Mouse (Mus musculus): Measurements from ENCODE around the gene Olfr981.

DNA sequence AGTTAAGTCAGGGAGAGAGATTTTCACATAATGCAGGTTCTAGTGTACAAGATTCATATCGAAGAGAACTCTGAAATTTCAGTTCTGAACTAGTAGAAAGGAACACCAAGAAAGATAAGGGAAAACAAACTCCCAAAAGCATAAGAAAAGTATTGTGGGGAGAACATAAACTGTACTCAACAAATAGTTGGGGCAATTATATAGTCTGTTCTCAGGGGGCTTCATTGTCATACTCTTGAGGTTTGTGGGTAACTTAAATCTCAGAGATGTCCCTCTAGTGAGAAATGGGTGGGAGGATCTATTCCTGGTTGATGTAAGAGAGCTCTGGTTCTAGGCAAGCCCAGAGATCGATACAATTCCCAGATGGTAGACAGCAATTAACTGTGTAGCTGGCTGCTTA, 52.3 kb downstream of the Olfr981 start, which contains the start of gene Olfr982:
- TF ChIP-seq CTCF (IDR thresholded peaks at IDR 0.05; ENCODE audit: borderline replicate concordance, extremely low read depth, insufficient read depth, insufficient read length) (no peak), POLR2A (IDR thresholded peaks at IDR 0.05; ENCODE audit: borderline replicate concordance, extremely low read depth, insufficient read depth, insufficient read length, poor library complexity, severe bottlenecking) (no peak)
